Mouse (Mus musculus): Measurements from ENCODE around the gene Trmt5. TPM values are rescaled to one million over a fixed set of nuclear protein-coding genes. Genes with fewer than 3 reads are reported as not detected.

Gene Trmt5
- polyA plus RNA-seq, 1 experiment, result 6.6 TPM

- DNase-seq (ENCODE audit: low read depth), result no peak
These were observed 16.6 kb downstream of the Trmt5 start for GRCm38 (mm10) chr12:73269933-73270332.

GRCm38 (mm10) chr12:73269531-73269930, 17.0 kb downstream of the Trmt5 start:
- DNase-seq (ENCODE audit: low read depth), result no peak

- DNase-seq (ENCODE audit: low read depth), result no peak
These were observed 18.0 kb downstream of the Trmt5 start for GRCm38 (mm10) chr12:73268497-73268896.

GRCm38 (mm10) chr12:73266597-73266996, 19.9 kb downstream of the Trmt5 start:
- DNase-seq (ENCODE audit: low read depth), result no peak

- DNase-seq (ENCODE audit: low read depth), result no peak
These were observed 21.0 kb downstream of the Trmt5 start for GRCm38 (mm10) chr12:73265381-73265978.

GRCm38 (mm10) chr12:73260339-73260738, 26.2 kb downstream of the Trmt5 start:
- no peak for DNase-seq (ENCODE audit: low read depth)

- DNase-seq (ENCODE audit: low read depth), result no peak
These were observed 27.2 kb downstream of the Trmt5 start for GRCm38 (mm10) chr12:73259269-73259668.

- no peak for DNase-seq (ENCODE audit: low read depth)
These were observed 31.5 kb downstream of the Trmt5 start for GRCm38 (mm10) chr12:73255006-73255405.

GRCm38 (mm10) chr12:73245687-73246086, 40.8 kb downstream of the Trmt5 start:
- peak; percentile 75 for DNase-seq (ENCODE audit: low read depth)

- DNase-seq (ENCODE audit: low read depth), result no peak
These were observed 44.5 kb downstream of the Trmt5 start for GRCm38 (mm10) chr12:73241960-73242359.

- DNase-seq (ENCODE audit: low read depth), result no peak
These were observed 53.9 kb downstream of the Trmt5 start for GRCm38 (mm10) chr12:73232586-73232985.

- DNase-seq (ENCODE audit: low read depth), result no peak
These were observed 55.0 kb downstream of the Trmt5 start for GRCm38 (mm10) chr12:73231552-73231951.

GRCm38 (mm10) chr12:73230196-73230595, 56.3 kb downstream of the Trmt5 start:
- no peak for DNase-seq (ENCODE audit: low read depth)

Other genes starting within 250 kb of the Trmt5 start
- gene Six1, start 232.8 kb downstream of the Trmt5 start, polyA plus RNA-seq (2012; rRNA removed), result 1.7 and 3.1 TPM in 2 replicates
- 1.00 and 1.2 TPM in 2 replicates for gene Six4, start 173.3 kb downstream of the Trmt5 start, polyA plus RNA-seq (2012; rRNA removed)
- gene Mnat1, start 163.0 kb downstream of the Trmt5 start, polyA plus RNA-seq (2012; rRNA removed), result 7.2 and 7.3 TPM in 2 replicates
- gene Slc38a6, start 69 bp upstream of the Trmt5 start, polyA plus RNA-seq (2012; rRNA removed), result 22.2 TPM in 2 replicates